Mouse (Mus musculus) heart, postnatal 0 days (tissue): ENCODE results near the gene Fntb. TPM values are rescaled to one million over a fixed set of nuclear protein-coding genes. Genes with fewer than 3 reads are reported as not detected.

Experiments
- ATAC-seq: fragments of 200-750 bp; cut with Nextera tagmentation; 2 replicates; pipeline ENCODE4 v1.8.0; 2017; ENCODE audit warnings: low read depth, moderate number of reproducible peaks, moderate library complexity; ENCODE audit not compliant: insufficient read depth
- DNase-seq: peaks from one replicate; pipeline ENCODE4 v3.0.0-alpha.2; 2016; ENCODE audit warnings: low spot score
- H3K27ac ChIP-seq: fragments of 300-500 bp; sonication (generic); 2 replicates; pipeline ENCODE4 v1.5.1; 2014; ENCODE audit warnings: low read depth, mild to moderate bottlenecking
- H3K27me3 ChIP-seq: fragments of 300-500 bp; sonication (generic); 2 replicates; pipeline ENCODE4 v1.6.1; 2014; ENCODE audit warnings: low read length, mixed read lengths; ENCODE audit not compliant: control insufficient read depth, insufficient read depth
- H3K36me3 ChIP-seq: fragments of 300-500 bp; sonication (generic); replicated peaks from 2 replicates; pipeline ENCODE4 v1.6.1; 2014; ENCODE audit warnings: low read length, mixed read lengths; ENCODE audit not compliant: control insufficient read depth, insufficient read depth
- H3K4me1 ChIP-seq: fragments of 300-500 bp; sonication (generic); 2 replicates; pipeline ENCODE4 v1.6.1; 2014; ENCODE audit warnings: antibody characterized with exemption; ENCODE audit not compliant: control insufficient read depth, insufficient read depth
- H3K4me2 ChIP-seq: fragments of 300-500 bp; sonication (generic); 2 replicates; pipeline ENCODE4 v1.6.1; 2014; ENCODE audit warnings: low read depth, mild to moderate bottlenecking, low read length, moderate library complexity
- H3K4me3 ChIP-seq: fragments of 300-500 bp; sonication (generic); 2 replicates; pipeline ENCODE4 v1.5.1; 2014; ENCODE audit warnings: low read depth, low read length
- H3K9ac ChIP-seq: fragments of 300-500 bp; sonication (generic); replicated peaks from 2 replicates; pipeline ENCODE4 v1.6.1; 2014; ENCODE audit warnings: low read depth, low read length, mixed read lengths
- H3K9me3 ChIP-seq: fragments of 300-500 bp; sonication (generic); replicated peaks from 2 replicates; pipeline ENCODE4 v1.6.1; 2016; ENCODE audit warnings: low read length; ENCODE audit not compliant: control insufficient read depth
- CTCF ChIP-seq: IDR thresholded peaks from 2 replicates; pipeline ENCODE4 v1.5.1; 2016; ENCODE audit warnings: antibody characterized with exemption, control low read depth, low read depth
- EP300 ChIP-seq: IDR thresholded peaks from 2 replicates; pipeline ENCODE4 v1.6.1; 2016; ENCODE audit warnings: antibody characterized with exemption, low read depth
- WGBS: fragments of 180-500 bp; shearing (Covaris S2); extraction: QIAGEN DNeasy Blood & Tissue Kit; methylation state at CpG from one replicate; pipeline ENCODE4 v1.1.7; 2014; 5-methylcytosine and 5-hydroxymethylcytosine counted together
- polyA plus RNA-seq: library from polyadenylated mRNA; unstranded; fragments of >200 nt; fragmentation: Nextera tagmentation; extraction: Ambion mirVana; gene quantifications from 2 replicates; pipeline ENCODE4 v1.2.1, GENCODE M21; 2015
- total RNA-seq: library from RNA; depleted of rRNA; stranded (reverse); fragments of >200 nt; gene quantifications from 2 replicates; pipeline ENCODE4 v1.2.3, GENCODE M21; 2014; ENCODE audit warnings: low replicate concordance

Fntb gene
- total and polyA plus RNA-seq, 2 experiments from 2014 or later, result 13.0 to 20.0 TPM

- Histone ChIP-seq H3K4me2 (no peak overlapping the region), H3K27me3 (no peaks in the 10 kb centered on the region), H3K4me3 (no peak overlapping the region), H3K27ac (peak overlapping the region; percentile 77), H3K9me3 (no peaks in the 10 kb centered on the region), H3K9ac (no peak overlapping the region), H3K36me3 (peaks cover 20% of the 10 kb centered on the region; the same call in 1 of the 2 replicates), H3K4me1 (peaks cover 4% of the 10 kb centered on the region; the same call in 1 of the 2 replicates)
- WGBS, result 57% methylated on average over 14 of the region's 14 CpGs
- ATAC-seq (peak; percentile 54), DNase-seq (no peak)
- TF ChIP-seq EP300, result 0 out of 2 replicates have a peak, but pooled peaks have one; percentile 43
- no peak for TF ChIP-seq CTCF
Observed at GRCm38 (mm10) chr12:76931739-76932687, 166.6 kb downstream of the Fntb start.

GRCm38 (mm10) chr12:76932688-76933060 is 167.3 kb downstream of the Fntb start:
- H3K4me3 ChIP-seq, result no peak overlapping the region
- H3K27ac ChIP-seq, result peak overlapping the region; percentile 77
- H3K4me2 ChIP-seq, result no peak overlapping the region
- TF ChIP-seq CTCF (no peak), EP300 (no peak)
- WGBS, result 77% methylated on average over 6 of the region's 6 CpGs
- H3K9ac ChIP-seq, result no peak overlapping the region
- no peak for ATAC-seq
- peaks cover 26% of the 10 kb centered on the region for H3K36me3 ChIP-seq
- no peaks in the 10 kb centered on the region for H3K9me3 ChIP-seq
- no peak for DNase-seq
- H3K27me3 ChIP-seq, result no peaks in the 10 kb centered on the region
- H3K4me1 ChIP-seq, result peaks cover 4% of the 10 kb centered on the region; the same call in 1 of the 2 replicates

- Histone ChIP-seq H3K9me3 (no peaks in the 10 kb centered on the region), H3K4me3 (no peak overlapping the region), H3K27ac (no peak overlapping the region), H3K27me3 (no peaks in the 10 kb centered on the region), H3K9ac (no peak overlapping the region), H3K4me2 (no peak overlapping the region), H3K36me3 (peaks cover 44% of the 10 kb centered on the region), H3K4me1 (no peaks in the 10 kb centered on the region)
- DNase-seq (no peak), ATAC-seq (no peak)
- 89% methylated on average over 3 of the region's 3 CpGs for WGBS
- no peak for TF ChIP-seq CTCF
- no peak for TF ChIP-seq EP300
Observed at GRCm38 (mm10) chr12:76934438-76934837, 169.0 kb downstream of the Fntb start.

- 92% methylated on average over 10 of the region's 10 CpGs for WGBS
- Histone ChIP-seq H3K9me3 (no peaks in the 10 kb centered on the region), H3K4me2 (no peak overlapping the region), H3K36me3 (peaks cover 61% of the 10 kb centered on the region), H3K27me3 (no peaks in the 10 kb centered on the region), H3K9ac (no peak overlapping the region), H3K27ac (no peak overlapping the region), H3K4me1 (no peaks in the 10 kb centered on the region), H3K4me3 (no peak overlapping the region)
- TF ChIP-seq EP300, result no peak
- no peak for TF ChIP-seq CTCF
- no peak for ATAC-seq
- no peak for DNase-seq
Observed at GRCm38 (mm10) chr12:76936211-76936610, 170.8 kb downstream of the Fntb start.

GRCm38 (mm10) chr12:76938013-76938412 is 172.6 kb downstream of the Fntb start:
- Histone ChIP-seq H3K4me1 (no peaks in the 10 kb centered on the region), H3K4me3 (no peak overlapping the region), H3K27me3 (no peaks in the 10 kb centered on the region), H3K36me3 (peaks cover 79% of the 10 kb centered on the region), H3K27ac (no peak overlapping the region), H3K4me2 (no peak overlapping the region), H3K9me3 (no peaks in the 10 kb centered on the region), H3K9ac (no peak overlapping the region)
- DNase-seq (no peak), ATAC-seq (no peak)
- WGBS, result 95% methylated on average over 6 of the region's 6 CpGs
- TF ChIP-seq CTCF (no peak), EP300 (no peak)

- Histone ChIP-seq H3K4me3 (no peak overlapping the region), H3K9ac (no peak overlapping the region), H3K4me1 (no peaks in the 10 kb centered on the region), H3K27ac (no peak overlapping the region), H3K36me3 (peaks cover 99% of the 10 kb centered on the region), H3K4me2 (no peak overlapping the region), H3K27me3 (no peaks in the 10 kb centered on the region), H3K9me3 (no peaks in the 10 kb centered on the region)
- no peak for ATAC-seq
- DNase-seq, result no peak
- WGBS, result 13% methylated on average over 2 of the region's 2 CpGs
- no peak for TF ChIP-seq EP300
Observed at GRCm38 (mm10) chr12:76941524-76941923, 176.1 kb downstream of the Fntb start.
